Mouse (Mus musculus): Measurements from ENCODE around the gene Uqcc2.

The Uqcc2 gene

GRCm38 (mm10) chr17:27077920-27078319 lies 55.8 kb downstream of the Uqcc2 start:
- DNase-seq (ENCODE audit: low spot score in 2 of 2) = no peak

- DNase-seq (ENCODE audit: low spot score in 2 of 2) = no peak
Measured at GRCm38 (mm10) chr17:27077133-27077532, 56.6 kb downstream of the Uqcc2 start.

- no peak for DNase-seq (ENCODE audit: low spot score in 2 of 2)
Measured at GRCm38 (mm10) chr17:27074849-27075745, 58.6 kb downstream of the Uqcc2 start.

- no peak for DNase-seq (ENCODE audit: low spot score in 2 of 2)
Measured at GRCm38 (mm10) chr17:27074236-27074635, 59.5 kb downstream of the Uqcc2 start.

DNA sequence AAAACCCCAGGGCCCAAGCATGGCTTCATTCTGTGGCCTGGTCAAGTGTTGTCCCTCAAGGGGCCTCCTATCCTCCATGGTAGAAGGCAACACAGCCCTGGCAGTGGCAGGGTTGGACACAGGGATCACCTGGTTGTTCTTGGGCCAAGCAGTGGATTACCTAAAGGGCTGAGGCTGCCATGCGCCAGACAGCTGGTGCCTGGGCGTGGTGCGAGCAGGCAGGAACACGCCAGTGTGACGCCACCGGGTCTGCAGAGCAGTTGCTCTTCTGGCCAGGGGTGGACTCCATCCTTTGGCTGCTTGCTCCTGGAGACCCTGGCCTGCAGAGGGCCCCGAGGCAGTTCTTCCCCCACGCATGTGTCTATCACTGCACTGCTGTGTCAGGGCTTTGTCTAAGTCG lies 59.9 kb downstream of the Uqcc2 start:
- no peak for DNase-seq (ENCODE audit: low spot score in 2 of 2)

- no peak for DNase-seq (ENCODE audit: low spot score in 2 of 2)
Measured at GRCm38 (mm10) chr17:27073126-27073525, 60.6 kb downstream of the Uqcc2 start.
